Mouse (Mus musculus): Measurements from ENCODE around the gene Itk. TPM values are rescaled to one million over a fixed set of nuclear protein-coding genes. Genes with fewer than 3 reads are reported as not detected.

The Itk gene
- polyA plus RNA-seq, 1 experiment, result 94.9 TPM

DNA sequence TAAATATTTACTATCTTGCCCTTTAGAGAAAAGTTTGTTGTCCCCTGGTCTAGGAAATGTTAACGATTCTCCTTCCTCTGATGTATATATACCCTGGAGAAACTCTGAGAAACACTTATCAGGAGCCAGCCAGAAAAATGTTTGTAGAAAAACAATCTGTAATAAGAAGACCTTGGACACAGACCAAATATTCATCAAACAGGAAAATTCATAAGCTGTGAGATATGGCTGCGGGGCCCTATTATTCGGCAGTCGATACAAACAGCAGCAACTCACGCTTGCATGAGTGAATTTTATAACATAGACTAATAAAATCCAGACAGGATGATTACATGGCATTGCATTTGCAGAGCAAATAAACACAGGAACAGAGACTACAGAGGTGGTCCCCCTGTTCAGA is 29.5 kb upstream of the Itk start:
- Histone ChIP-seq H3K4me3 (ENCODE audit: insufficient read depth, low read depth, low read length) (no peak overlapping the region), H3K27ac (ENCODE audit: insufficient read depth, low read depth, low read length) (no peak overlapping the region), H3K4me1 (ENCODE audit: control insufficient read depth, insufficient read depth, low read length) (no peaks in the 10 kb centered on the region)
- WGBS, result 86% methylated on average over 5 of the region's 5 CpGs
- TF ChIP-seq POLR2A (IDR thresholded peaks at IDR 0.05; ENCODE audit: insufficient read depth, low read depth, low read length) (no peak), CTCF (IDR thresholded peaks at IDR 0.05; ENCODE audit: insufficient read depth, low read depth, low read length) (no peak)

DNA sequence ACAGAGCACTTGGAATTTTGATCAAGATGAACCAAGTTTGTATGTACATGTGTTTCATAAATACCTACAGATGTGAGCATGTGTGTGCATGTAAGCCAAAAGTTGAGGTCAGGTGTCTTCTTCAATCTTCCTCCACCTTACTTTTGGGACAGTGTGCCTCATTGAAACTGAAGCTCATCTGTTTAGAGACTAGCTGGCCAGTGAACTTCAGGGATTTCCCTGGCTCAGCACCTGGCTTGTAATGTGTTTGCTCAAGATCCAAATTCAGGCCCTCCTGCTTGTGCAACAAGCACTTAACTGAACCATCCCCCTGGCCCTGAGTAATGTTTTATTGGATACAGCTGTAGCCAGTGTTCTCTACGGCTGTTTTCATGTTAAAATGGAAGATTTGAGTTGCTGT is 29.1 kb upstream of the Itk start:
- Histone ChIP-seq H3K27ac (ENCODE audit: insufficient read depth, low read depth, low read length) (no peak overlapping the region), H3K4me1 (ENCODE audit: control insufficient read depth, insufficient read depth, low read length) (no peaks in the 10 kb centered on the region), H3K4me3 (ENCODE audit: insufficient read depth, low read depth, low read length) (no peak overlapping the region)
- TF ChIP-seq CTCF (IDR thresholded peaks at IDR 0.05; ENCODE audit: insufficient read depth, low read depth, low read length) (no peak), POLR2A (IDR thresholded peaks at IDR 0.05; ENCODE audit: insufficient read depth, low read depth, low read length) (no peak)
- WGBS, result 89% methylated on average over 1 of the region's 1 CpGs

DNA sequence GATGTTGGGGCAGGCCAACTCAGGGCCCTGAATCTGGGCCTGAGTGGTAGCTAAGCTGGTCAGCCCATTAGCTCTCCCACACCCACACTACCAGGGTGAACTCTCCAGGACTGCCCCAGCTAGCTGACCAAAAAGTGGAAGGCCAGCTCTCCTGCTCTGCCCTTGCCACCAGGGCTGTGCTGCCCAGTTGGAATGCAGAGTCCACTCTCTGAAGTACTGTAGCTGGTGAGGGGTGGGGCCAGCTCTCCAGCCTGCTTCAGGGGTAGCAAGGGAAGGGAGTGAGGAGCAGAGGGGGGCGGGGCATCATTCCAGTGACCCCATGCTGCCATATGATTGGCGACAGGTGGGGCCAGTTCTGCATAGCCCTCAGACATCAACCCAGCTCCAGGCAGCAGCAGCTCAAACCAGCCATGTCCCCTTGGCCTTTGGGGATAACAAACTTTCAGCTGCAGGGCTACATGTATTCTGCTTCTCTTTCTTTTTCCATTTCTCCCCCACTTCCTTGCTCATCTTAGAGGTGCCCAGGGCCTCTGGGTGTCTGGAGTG is 20.8 kb upstream of the Itk start:
- Histone ChIP-seq H3K4me1 (ENCODE audit: control insufficient read depth, insufficient read depth, low read length) (no peaks in the 10 kb centered on the region), H3K4me3 (ENCODE audit: insufficient read depth, low read depth, low read length) (no peak overlapping the region)
- no peak for TF ChIP-seq CTCF (IDR thresholded peaks at IDR 0.05; ENCODE audit: insufficient read depth, low read depth, low read length)
- TF ChIP-seq POLR2A (IDR thresholded peaks at IDR 0.05; ENCODE audit: insufficient read depth, low read depth, low read length), result no peak

DNA sequence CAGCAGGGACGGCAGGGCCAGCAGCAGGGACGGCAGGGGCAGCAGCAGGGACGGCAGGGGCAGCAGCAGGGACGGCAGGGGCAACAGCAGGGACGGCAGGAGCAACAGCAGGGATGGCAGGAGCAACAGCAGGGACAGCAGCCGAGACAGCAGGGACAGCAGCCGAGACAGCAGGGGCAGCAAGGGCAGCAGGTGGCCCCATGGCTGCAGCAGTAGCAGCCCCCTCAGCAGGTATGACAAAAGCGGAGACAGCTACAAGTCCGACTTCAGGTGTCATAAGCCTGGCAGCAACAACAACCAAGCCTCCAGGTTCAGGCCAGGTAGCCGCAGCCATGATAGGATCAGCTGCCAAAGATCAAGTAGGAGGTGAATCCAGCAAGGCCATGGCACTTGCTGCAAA is 17.4 kb upstream of the Itk start:
- Histone ChIP-seq H3K27ac (ENCODE audit: insufficient read depth, low read depth, low read length) (no peak overlapping the region), H3K4me1 (ENCODE audit: control insufficient read depth, insufficient read depth, low read length) (peaks cover under 1% of the 10 kb centered on the region), H3K4me3 (ENCODE audit: insufficient read depth, low read depth, low read length) (no peak overlapping the region)
- WGBS, result 50% methylated on average over 10 of the region's 10 CpGs
- TF ChIP-seq POLR2A (IDR thresholded peaks at IDR 0.05; ENCODE audit: insufficient read depth, low read depth, low read length) (no peak), CTCF (IDR thresholded peaks at IDR 0.05; ENCODE audit: insufficient read depth, low read depth, low read length) (no peak)

More for the DNA sequence above, 20.8 kb upstream of the Itk start:
- H3K27ac ChIP-seq (ENCODE audit: insufficient read depth, low read depth, low read length), result no peak overlapping the region
- WGBS, result 72% methylated on average over 2 of the region's 2 CpGs

DNA sequence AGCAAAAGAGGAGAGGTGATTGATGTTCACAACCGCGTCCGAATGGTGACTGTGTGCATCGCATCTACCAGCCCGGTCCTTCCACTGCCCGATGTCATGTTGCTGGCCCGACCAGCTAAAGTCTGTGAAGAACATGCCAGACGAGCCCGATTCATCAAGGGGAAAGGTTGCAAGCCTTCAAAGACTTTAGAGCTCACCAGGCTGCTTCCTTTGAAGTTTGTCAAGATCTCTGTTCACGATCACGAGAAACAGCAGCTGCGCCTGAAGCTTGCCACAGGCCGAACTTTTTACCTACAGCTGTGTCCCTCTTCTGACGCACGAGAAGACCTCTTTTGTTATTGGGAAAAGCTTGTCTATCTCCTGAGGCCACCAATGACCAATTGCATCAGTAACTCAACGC is 15.7 kb upstream of the Itk start:
- no peak for TF ChIP-seq CTCF (IDR thresholded peaks at IDR 0.05; ENCODE audit: insufficient read depth, low read depth, low read length)
- no peak for TF ChIP-seq POLR2A (IDR thresholded peaks at IDR 0.05; ENCODE audit: insufficient read depth, low read depth, low read length)
- Histone ChIP-seq H3K4me3 (ENCODE audit: insufficient read depth, low read depth, low read length) (no peak overlapping the region), H3K27ac (ENCODE audit: insufficient read depth, low read depth, low read length) (no peak overlapping the region), H3K4me1 (ENCODE audit: control insufficient read depth, insufficient read depth, low read length) (peaks cover 4% of the 10 kb centered on the region)
- 91% methylated on average over 16 of the region's 16 CpGs for WGBS

DNA sequence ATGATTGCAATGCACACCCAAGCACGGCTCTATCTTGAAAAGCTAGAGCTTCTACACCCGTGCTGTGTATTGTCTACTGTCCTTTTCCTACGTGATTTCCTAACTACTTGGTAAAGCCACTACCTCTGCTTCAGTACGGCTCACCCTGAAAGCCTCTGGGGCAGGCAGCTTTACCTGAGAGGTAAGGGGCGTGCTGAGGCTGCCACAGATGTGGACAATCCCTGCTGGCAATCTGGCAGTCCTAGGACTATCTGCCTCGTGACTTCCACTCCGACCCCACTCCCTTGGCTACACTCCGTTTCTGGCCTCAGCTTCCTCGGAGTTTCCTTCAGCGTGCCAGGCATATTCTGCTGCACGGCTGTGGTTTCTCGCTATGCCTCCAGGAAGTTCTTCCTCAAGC is 12.2 kb upstream of the Itk start:
- TF ChIP-seq CTCF (IDR thresholded peaks at IDR 0.05; ENCODE audit: insufficient read depth, low read depth, low read length) (no peak), POLR2A (IDR thresholded peaks at IDR 0.05; ENCODE audit: insufficient read depth, low read depth, low read length) (no peak)
- Histone ChIP-seq H3K27ac (ENCODE audit: insufficient read depth, low read depth, low read length) (no peak overlapping the region), H3K4me1 (ENCODE audit: control insufficient read depth, insufficient read depth, low read length) (peaks cover 4% of the 10 kb centered on the region), H3K4me3 (ENCODE audit: insufficient read depth, low read depth, low read length) (no peak overlapping the region)
- WGBS, result 74% methylated on average over 12 of the region's 12 CpGs

- H3K4me3 ChIP-seq (ENCODE audit: insufficient read depth, low read depth, low read length), result no peak overlapping the region
- peaks cover 4% of the 10 kb centered on the region for H3K4me1 ChIP-seq (ENCODE audit: control insufficient read depth, insufficient read depth, low read length)
- 78% methylated on average over 5 of the region's 5 CpGs for WGBS
- no peak overlapping the region for H3K27ac ChIP-seq (ENCODE audit: insufficient read depth, low read depth, low read length)
- TF ChIP-seq POLR2A (IDR thresholded peaks at IDR 0.05; ENCODE audit: insufficient read depth, low read depth, low read length) (no peak), CTCF (IDR thresholded peaks at IDR 0.05; ENCODE audit: insufficient read depth, low read depth, low read length) (no peak)
Measured at GRCm38 (mm10) chr11:46398933-46399383, 9.6 kb upstream of the Itk start.

DNA sequence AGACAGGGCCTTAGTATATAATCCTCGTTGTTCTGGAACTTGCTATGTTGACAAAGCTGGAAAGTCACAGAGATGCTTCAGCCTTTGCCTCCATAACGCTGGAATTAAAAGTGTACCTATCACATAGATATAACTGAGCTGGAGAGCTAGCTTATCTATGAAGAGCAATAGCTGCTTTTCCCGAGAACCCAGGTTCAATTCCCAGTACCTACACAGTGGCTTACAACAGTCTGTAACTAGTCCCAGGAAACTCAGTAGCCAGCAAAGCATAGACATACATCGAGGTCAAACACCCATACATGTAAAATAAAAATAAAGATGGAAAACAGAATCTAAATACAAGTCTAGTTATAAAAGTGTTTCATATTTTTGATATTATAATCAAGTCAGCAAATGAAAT is 9.2 kb upstream of the Itk start:
- Histone ChIP-seq H3K4me3 (ENCODE audit: insufficient read depth, low read depth, low read length) (no peak overlapping the region), H3K27ac (ENCODE audit: insufficient read depth, low read depth, low read length) (no peak overlapping the region), H3K4me1 (ENCODE audit: control insufficient read depth, insufficient read depth, low read length) (peaks cover 4% of the 10 kb centered on the region)
- TF ChIP-seq POLR2A (IDR thresholded peaks at IDR 0.05; ENCODE audit: insufficient read depth, low read depth, low read length) (no peak), CTCF (IDR thresholded peaks at IDR 0.05; ENCODE audit: insufficient read depth, low read depth, low read length) (no peak)
- 88% methylated on average over 4 of the region's 4 CpGs for WGBS

- 73% methylated on average over 2 of the region's 2 CpGs for WGBS
- TF ChIP-seq CTCF (IDR thresholded peaks at IDR 0.05; ENCODE audit: insufficient read depth, low read depth, low read length) (no peak), POLR2A (IDR thresholded peaks at IDR 0.05; ENCODE audit: insufficient read depth, low read depth, low read length) (no peak)
Measured at GRCm38 (mm10) chr11:46397900-46398299, 8.6 kb upstream of the Itk start.

DNA sequence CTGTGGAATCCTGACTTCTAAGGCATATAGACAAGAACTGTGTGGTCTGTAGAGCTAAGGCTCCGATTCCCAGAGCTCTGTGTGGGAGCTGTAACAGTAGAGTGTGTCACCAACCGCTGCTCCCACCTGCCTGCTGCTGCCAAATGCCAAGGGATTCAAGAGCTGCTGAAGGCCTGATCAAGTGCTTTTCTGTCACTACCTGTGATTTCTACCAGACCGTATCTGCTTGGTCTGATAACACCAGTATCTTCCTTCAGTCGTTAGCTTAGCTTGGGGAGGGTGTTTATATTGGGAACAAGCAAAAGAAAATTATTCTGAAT is 7.5 kb upstream of the Itk start:
- Histone ChIP-seq H3K4me1 (ENCODE audit: control insufficient read depth, insufficient read depth, low read length) (peaks cover 4% of the 10 kb centered on the region), H3K4me3 (ENCODE audit: insufficient read depth, low read depth, low read length) (no peak overlapping the region), H3K27ac (ENCODE audit: insufficient read depth, low read depth, low read length) (no peak overlapping the region)
- TF ChIP-seq CTCF (IDR thresholded peaks at IDR 0.05; ENCODE audit: insufficient read depth, low read depth, low read length), result no peak
- TF ChIP-seq POLR2A (IDR thresholded peaks at IDR 0.05; ENCODE audit: insufficient read depth, low read depth, low read length), result no peak
- WGBS, result 77% methylated on average over 4 of the region's 4 CpGs

More at GRCm38 (mm10) chr11:46397900-46398299, 8.6 kb upstream of the Itk start:
- H3K4me3 ChIP-seq (ENCODE audit: insufficient read depth, low read depth, low read length), result no peak overlapping the region
- peaks cover 4% of the 10 kb centered on the region for H3K4me1 ChIP-seq (ENCODE audit: control insufficient read depth, insufficient read depth, low read length)
- no peak overlapping the region for H3K27ac ChIP-seq (ENCODE audit: insufficient read depth, low read depth, low read length)

All from olfactory bulb, adult 2 months (tissue).